Mouse (Mus musculus) CH12.LX (cell line): ENCODE data around the gene Adamts1. TPM values are rescaled to one million over a fixed set of nuclear protein-coding genes. Genes with fewer than 3 reads are reported as not detected.

Experiments used
- DNase-seq: peaks from one replicate; pipeline ENCODE4 v3.0.0-alpha.2; 2013; ENCODE audit errors: extremely low read depth
- H3K27ac ChIP-seq: 2 replicates; pipeline ENCODE4 v1.5.1; 2012; ENCODE audit warnings: low read depth, mild to moderate bottlenecking, control low read depth, moderate library complexity; ENCODE audit not compliant: insufficient read depth
- H3K27me3 ChIP-seq: replicated peaks from 2 replicates; pipeline ENCODE3; 2012; ENCODE audit warnings: inconsistent platforms
- H3K36me3 ChIP-seq, 2 experiments: replicated peaks in 1 of 2; 2 replicates each; pipeline versions ENCODE3 to v1.6.1; 2012; ENCODE audit warnings: inconsistent platforms in 1 of 2, low read length in 1 of 2, mild to moderate bottlenecking in 1 of 2, mixed read lengths in 1 of 2, moderate library complexity in 1 of 2; ENCODE audit not compliant: control insufficient read depth in 1 of 2, insufficient read depth in 1 of 2
- H3K4me1 ChIP-seq, 2 experiments: 2 replicates each; pipeline ENCODE4 v1.6.1; 2012; ENCODE audit warnings: inconsistent platforms in 1 of 2, moderate library complexity in 1 of 2; ENCODE audit not compliant: insufficient read depth in 2 of 2, control insufficient read depth in 1 of 2
- H3K4me2 ChIP-seq: 2 replicates; pipeline ENCODE4 v1.6.1; 2012; ENCODE audit warnings: low read depth, mild to moderate bottlenecking, control low read depth; ENCODE audit not compliant: poor library complexity, insufficient read depth, severe bottlenecking
- H3K4me3 ChIP-seq, 3 experiments: fragments of 150-350 bp in 1 of 3; sonication (generic) in 1 of 3; replicated peaks in 1 of 3; 2 replicates each; pipeline versions ENCODE3 to v1.5.1; 2011 to 2012; ENCODE audit warnings: low read depth in 2 of 3, low read length in 2 of 3, mild to moderate bottlenecking in 2 of 3, moderate library complexity in 2 of 3, control low read depth in 1 of 3, improper control_type of control experiment in 1 of 3, inconsistent platforms in 1 of 3, mixed read lengths in 1 of 3; ENCODE audit not compliant: poor library complexity in 1 of 3
- H3K79me2 ChIP-seq: replicated peaks from 2 replicates; pipeline ENCODE4 v1.6.1; 2012; ENCODE audit warnings: mild to moderate bottlenecking, moderate library complexity; ENCODE audit not compliant: control insufficient read depth, poor library complexity, insufficient read depth, severe bottlenecking; ENCODE audit errors: extremely low read depth
- H3K9ac ChIP-seq: 2 replicates; pipeline ENCODE4 v1.6.1; 2012; ENCODE audit warnings: low read depth, mild to moderate bottlenecking, control low read depth, moderate library complexity; ENCODE audit not compliant: insufficient read depth
- H3K9me3 ChIP-seq: replicated peaks from 2 replicates; pipeline ENCODE3; 2012; ENCODE audit warnings: low read length, inconsistent platforms, mixed read lengths
- BHLHE40 ChIP-seq: IDR thresholded peaks from 2 replicates; pipeline ENCODE4 v1.6.1; 2011; ENCODE audit warnings: mild to moderate bottlenecking, low read depth, low read length, improper control_type of control experiment
- E2F4 ChIP-seq: IDR thresholded peaks from 2 replicates; pipeline ENCODE4 v1.6.1; 2011; ENCODE audit warnings: low read depth, low read length, improper control_type of control experiment; ENCODE audit not compliant: insufficient replicate concordance
- HCFC1 ChIP-seq: IDR thresholded peaks from 2 replicates; pipeline ENCODE4 v1.6.1; 2012; ENCODE audit warnings: low read depth, mild to moderate bottlenecking, inconsistent platforms, low read length, improper control_type of control experiment
- JUN ChIP-seq: IDR thresholded peaks from 2 replicates; pipeline ENCODE4 v1.6.1; 2011; ENCODE audit warnings: low read depth, mild to moderate bottlenecking, low read length, improper control_type of control experiment, moderate library complexity; ENCODE audit not compliant: insufficient read depth
- JUND ChIP-seq: conservative IDR thresholded peaks from 2 replicates; pipeline ENCODE4 v1.6.1; 2011; ENCODE audit warnings: low read depth, low read length, improper control_type of control experiment
- MAX ChIP-seq: IDR thresholded peaks from 2 replicates; pipeline ENCODE4 v1.6.1; 2011; ENCODE audit warnings: low read length, improper control_type of control experiment
- MXI1 ChIP-seq: IDR thresholded peaks from 2 replicates; pipeline ENCODE4 v1.6.1; 2011; ENCODE audit warnings: mild to moderate bottlenecking, low read depth, low read length, improper control_type of control experiment
- MYC ChIP-seq: IDR thresholded peaks from 2 replicates; pipeline ENCODE4 v1.6.1; 2011; ENCODE audit warnings: low read depth, mild to moderate bottlenecking, improper control_type of control experiment, low read length
- NELFE ChIP-seq: IDR thresholded peaks from 2 replicates; pipeline ENCODE4 v1.6.1; 2011; ENCODE audit warnings: low read depth, low read length, improper control_type of control experiment
- NRF1 ChIP-seq: IDR thresholded peaks from 2 replicates; pipeline ENCODE4 v1.6.1; 2014; ENCODE audit warnings: low read depth, mild to moderate bottlenecking, inconsistent platforms, low read length, improper control_type of control experiment, moderate library complexity
- PAX5 ChIP-seq: IDR thresholded peaks from 2 replicates; pipeline ENCODE4 v1.6.1; 2012; ENCODE audit warnings: low read length, inconsistent platforms, mixed read lengths
- POLR2A ChIP-seq: IDR thresholded peaks from 2 replicates; pipeline ENCODE4 v1.6.1; 2011; ENCODE audit warnings: low read depth, mild to moderate bottlenecking, improper control_type of control experiment, low read length
- POLR2AphosphoS2 ChIP-seq: IDR thresholded peaks from 2 replicates; pipeline ENCODE4 v1.6.1; 2011; ENCODE audit warnings: low read depth, low read length, improper control_type of control experiment
- RAD21 ChIP-seq: IDR thresholded peaks from 2 replicates; pipeline ENCODE4 v1.6.1; 2011; ENCODE audit warnings: low read depth, mild to moderate bottlenecking, low read length, improper control_type of control experiment, moderate library complexity
- RCOR1 ChIP-seq: conservative IDR thresholded peaks from 2 replicates; pipeline ENCODE4 v1.6.1; 2012; ENCODE audit warnings: low read depth, mild to moderate bottlenecking, inconsistent platforms, low read length, improper control_type of control experiment
- SIN3A ChIP-seq: IDR thresholded peaks from 2 replicates; pipeline ENCODE4 v1.6.1; 2012; ENCODE audit warnings: low read length, improper control_type of control experiment, inconsistent platforms
- SMC3 ChIP-seq: IDR thresholded peaks from 2 replicates; pipeline ENCODE4 v1.6.1; 2011; ENCODE audit warnings: low read depth, low read length, improper control_type of control experiment
- USF2 ChIP-seq: conservative IDR thresholded peaks from 2 replicates; pipeline ENCODE4 v1.6.1; 2011; ENCODE audit warnings: low read depth, low read length, improper control_type of control experiment
- ZC3H11A ChIP-seq: IDR thresholded peaks from 2 replicates; pipeline ENCODE4 v1.6.1; 2012; ENCODE audit warnings: low read depth, mild to moderate bottlenecking, inconsistent platforms, low read length, improper control_type of control experiment
- ZKSCAN1 ChIP-seq: IDR thresholded peaks from 2 replicates; pipeline ENCODE4 v1.6.1; 2012; ENCODE audit warnings: low read depth, inconsistent platforms, low read length, improper control_type of control experiment, borderline replicate concordance
- ZNF384 ChIP-seq: IDR thresholded peaks from 2 replicates; pipeline ENCODE4 v1.6.1; 2012; ENCODE audit warnings: low read depth, low read length, improper control_type of control experiment, inconsistent platforms
- dilution Hi-C: fragments of 300-500 bp; cut with MboI; formaldehyde crosslinking; loops from 2 replicates; pipeline ENCODE4 v1.14.3; 2020; ENCODE audit warnings: low sequenced_read_pairs; ENCODE audit not compliant: extremely low pct_unique_long_range_greater_than_20kb, extremely low pct_ligation_motif_present
- in situ Hi-C: fragments of 300-500 bp; cut with MboI; formaldehyde crosslinking; loops from 3 replicates; pipeline ENCODE4 v1.14.3; 2019; ENCODE audit warnings: low sequenced_read_pairs, low pct_ligation_motif_present, low pct_unique_long_range_greater_than_20kb, mixed read lengths
- polyA plus RNA-seq: library from polyadenylated mRNA; unstranded; fragments of >175 nt; gene quantifications from 2 replicates; pipeline ENCODE4 v1.2.1, GENCODE M21; 2012; ENCODE audit warnings: low read depth; ENCODE audit not compliant: insufficient read length
- total RNA-seq, 2 experiments: library from RNA; depleted of rRNA; stranded (reverse); fragments of 300-350 nt in 1 of 2; fragments of >200 nt in 1 of 2; gene quantifications; 2 replicates each; pipeline ENCODE4 v1.2.3; 2012 to 2014

Adamts1 gene
- total and polyA plus RNA-seq, 3 experiments, result not detected

DNA sequence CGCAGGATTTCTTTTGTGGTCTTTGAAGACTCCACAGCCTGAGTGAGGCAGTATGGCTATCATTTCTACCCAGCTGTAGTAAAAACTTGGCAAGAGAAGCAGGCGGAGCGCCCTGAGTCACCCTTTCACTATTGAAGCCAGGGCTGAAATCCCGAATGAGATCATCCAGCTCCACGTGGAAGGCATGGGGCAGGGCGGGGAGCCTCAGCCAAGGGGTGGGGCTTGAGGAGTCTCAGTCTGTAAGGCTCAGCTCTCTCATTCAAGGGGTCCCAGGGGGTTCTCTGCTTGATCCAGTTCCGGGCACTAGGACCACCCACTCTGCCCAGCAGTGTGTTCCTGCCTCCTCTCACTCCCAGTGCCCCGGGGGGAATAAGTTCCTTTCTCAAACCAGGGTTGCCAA lies 2.2 kb downstream of the Adamts1 start:
- in situ Hi-C loops, result loop anchor here (10.0 to 25.0 kb wide), 5 partner anchors 512 to 1587 kb away; no protein-coding TSS in a partner anchor
- H3K27me3 ChIP-seq, result no peaks in the 10 kb centered on the region
- H3K4me3 ChIP-seq, result no peak overlapping the region
- H3K9me3 ChIP-seq, result peaks cover 24% of the 10 kb centered on the region
- no peaks in the 10 kb centered on the region for H3K36me3 ChIP-seq
- TF ChIP-seq ZKSCAN1, result no peak
- no peak for TF ChIP-seq NRF1
- TF ChIP-seq SMC3, result no peak
- TF ChIP-seq E2F4, result no peak
- no peak for TF ChIP-seq USF2
- TF ChIP-seq BHLHE40, result no peak
- no peak for TF ChIP-seq MXI1
- no peak overlapping the region for H3K9ac ChIP-seq
- no peaks in the 10 kb centered on the region for H3K79me2 ChIP-seq
- no peaks in the 10 kb centered on the region for H3K4me1 ChIP-seq
- dilution Hi-C loops, result no loop called here
- no peak for DNase-seq
- H3K27ac ChIP-seq, result no peak overlapping the region
- H3K4me2 ChIP-seq, result no peak overlapping the region

DNA sequence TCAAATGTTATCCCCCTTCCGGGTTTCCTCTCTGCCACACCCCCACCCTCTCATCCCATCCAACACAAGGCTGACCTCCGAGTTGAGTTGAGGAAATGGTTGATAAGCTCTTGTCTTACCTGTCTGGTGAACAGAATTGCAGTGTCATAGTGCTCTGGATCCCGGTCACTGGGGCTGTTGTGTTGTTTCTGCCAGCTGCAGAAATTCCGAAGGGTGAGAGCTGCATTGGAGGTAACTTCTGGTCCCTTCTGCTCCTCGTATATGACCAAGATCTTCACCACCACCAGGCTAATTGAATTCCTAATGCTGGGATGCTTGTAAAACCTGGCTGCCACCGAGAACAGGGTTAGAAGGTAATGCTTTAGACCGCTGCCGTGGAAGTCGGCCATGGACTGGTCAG lies 2.9 kb downstream of the Adamts1 start:
- in situ Hi-C loops, result loop anchor here (10.0 to 25.0 kb wide), 5 partner anchors 512 to 1587 kb away; no protein-coding TSS in a partner anchor
- Histone ChIP-seq H3K4me3 (no peak overlapping the region), H3K36me3 (no peaks in the 10 kb centered on the region), H3K27ac (no peak overlapping the region), H3K79me2 (no peaks in the 10 kb centered on the region), H3K9me3 (peaks cover 24% of the 10 kb centered on the region), H3K27me3 (no peaks in the 10 kb centered on the region)
- DNase-seq, result no peak
- no peak for TF ChIP-seq NELFE
- no peak for TF ChIP-seq RCOR1
- no peak for TF ChIP-seq POLR2AphosphoS2
- no peak for TF ChIP-seq POLR2A
- TF ChIP-seq JUN, result no peak
- no peak for TF ChIP-seq RAD21
- no peak for TF ChIP-seq USF2
- TF ChIP-seq ZC3H11A, result no peak
- TF ChIP-seq SIN3A, result no peak
- TF ChIP-seq JUND, result no peak
- TF ChIP-seq ZNF384, result no peak
- TF ChIP-seq HCFC1, result no peak
- no peak for TF ChIP-seq MAX
- no peak for TF ChIP-seq MXI1
- no peak for TF ChIP-seq BHLHE40
- TF ChIP-seq PAX5, result no peak
- TF ChIP-seq ZKSCAN1, result no peak
- no peak for TF ChIP-seq MYC
- TF ChIP-seq NRF1, result no peak
- TF ChIP-seq, all 38 proteins: peak for 0
- no peak overlapping the region for H3K4me2 ChIP-seq
- dilution Hi-C loops, result no loop called here
- H3K9ac ChIP-seq, result no peak overlapping the region
- H3K4me1 ChIP-seq, result no peaks in the 10 kb centered on the region
